Mouse (Mus musculus) T-cell, adult 2 months (primary cell): ENCODE data around the gene Poldip2.
A peak's percentile ranks its signal among the peaks of the same experiment; 100 is the strongest.

Experiments
- DNase-seq: peaks from one replicate; pipeline ENCODE4 v3.0.0; 2022; ENCODE audit warnings: low spot score

Gene Poldip2

DNA sequence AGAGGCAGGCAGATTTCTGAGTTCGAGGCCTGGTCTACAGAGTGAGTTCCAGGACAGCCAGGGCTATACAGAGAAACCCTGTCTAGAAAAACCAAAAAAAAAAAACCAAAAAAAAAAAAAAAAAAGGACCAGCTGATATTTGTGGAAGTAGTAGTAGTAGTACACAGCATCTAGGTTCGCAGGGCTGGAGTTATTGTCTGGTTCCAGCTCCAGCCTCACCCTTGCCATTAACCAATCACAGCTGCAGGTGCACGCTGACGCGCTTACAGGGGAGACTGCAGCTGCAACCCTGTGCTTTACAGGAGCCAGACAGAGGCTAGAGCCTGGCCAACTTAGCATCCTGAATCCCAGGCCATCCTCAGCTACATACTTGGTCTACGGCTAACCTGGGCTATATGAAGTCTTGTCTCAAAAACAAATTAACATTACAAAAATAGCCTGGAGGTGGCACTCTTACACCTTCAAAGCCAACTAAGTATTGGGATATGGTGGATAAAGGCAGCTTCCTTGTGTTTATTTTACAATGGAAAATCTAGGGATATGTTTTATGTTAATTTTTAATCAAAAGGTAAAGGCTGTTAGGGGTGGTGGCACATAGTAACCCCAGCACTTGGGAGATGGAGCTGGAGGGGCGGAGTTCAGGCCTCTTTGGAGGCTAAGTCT, 32.6 kb downstream of the Poldip2 start:
- no peak for DNase-seq

DNA sequence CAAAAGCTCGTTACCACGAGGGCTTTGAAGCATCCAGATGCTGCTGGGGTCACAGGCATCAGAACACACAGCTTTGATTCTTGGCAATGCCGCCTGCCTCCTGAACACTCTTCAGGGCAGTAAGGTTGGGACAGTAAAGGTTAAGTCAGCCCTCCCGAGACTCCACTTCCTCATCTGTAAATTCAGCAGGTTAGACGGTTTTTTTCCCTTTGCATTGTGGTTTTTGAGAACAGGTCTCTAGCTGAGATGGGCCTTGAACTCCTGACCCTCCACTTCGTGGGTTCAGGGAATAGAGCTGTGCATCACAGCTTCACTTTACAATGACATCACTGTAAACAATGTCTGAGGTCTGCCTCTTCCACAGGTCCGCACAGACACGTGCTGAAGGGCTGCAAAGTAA, 33.2 kb downstream of the Poldip2 start:
- DNase-seq = no peak

DNA sequence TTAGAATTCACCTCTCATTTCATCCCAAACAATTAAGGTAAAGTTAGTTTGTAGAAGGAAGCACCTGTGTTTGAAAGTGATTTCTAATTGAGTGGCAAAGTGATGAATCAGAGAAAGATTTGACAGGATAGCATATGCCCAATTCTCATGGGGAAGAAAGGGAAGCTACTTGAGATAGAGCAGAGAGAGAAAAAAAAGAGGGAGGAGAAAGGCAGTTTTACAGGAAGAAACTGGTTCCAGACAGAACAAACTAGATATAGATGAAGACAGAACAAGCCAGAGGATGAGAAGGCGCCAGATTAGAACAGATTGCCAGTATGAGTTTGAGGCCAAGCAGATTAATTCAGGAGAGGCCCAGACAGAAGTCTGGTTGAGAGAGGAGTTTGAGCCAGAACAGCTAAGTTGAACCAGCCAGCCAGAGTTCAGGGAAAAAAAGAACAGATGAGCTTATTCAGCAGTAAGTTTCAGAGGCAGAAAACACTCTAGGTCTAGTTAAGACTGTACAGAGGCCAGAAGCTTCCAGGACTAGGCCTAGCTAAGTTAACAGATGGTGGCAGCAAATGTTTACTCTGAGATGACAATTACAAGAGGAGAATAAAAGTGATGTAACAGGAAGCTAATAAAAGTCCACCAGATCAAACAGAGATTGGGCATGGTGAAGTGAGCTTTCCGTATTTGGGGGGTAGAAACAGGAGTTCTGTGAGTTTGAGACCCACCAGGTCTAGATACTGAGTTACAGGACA, 35.9 kb downstream of the Poldip2 start:
- DNase-seq = no peak

DNA sequence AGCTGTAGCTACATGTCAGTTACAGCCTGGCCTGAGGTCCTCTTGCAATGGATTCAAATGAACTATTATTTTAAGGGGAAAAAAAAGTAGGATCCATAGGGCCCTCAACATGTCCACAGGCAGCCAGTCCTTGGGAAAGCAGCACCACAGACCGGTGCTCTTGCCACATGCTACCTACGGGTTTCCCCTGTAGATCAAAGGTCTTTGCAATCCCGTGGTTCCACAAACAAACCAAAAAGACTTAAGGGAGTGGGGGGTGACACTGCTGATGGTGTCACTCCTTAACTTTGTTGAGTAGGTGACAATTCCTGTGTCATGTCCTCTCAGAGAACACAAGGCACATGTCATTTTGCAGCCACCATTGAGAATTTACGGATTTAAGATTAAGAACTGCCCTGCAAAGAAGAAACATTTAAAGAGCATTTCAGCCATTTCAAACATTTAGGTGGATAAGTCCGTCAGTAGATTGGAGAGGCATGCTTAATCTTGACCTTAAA, 37.5 kb downstream of the Poldip2 start:
- DNase-seq = peak; percentile 11

DNA sequence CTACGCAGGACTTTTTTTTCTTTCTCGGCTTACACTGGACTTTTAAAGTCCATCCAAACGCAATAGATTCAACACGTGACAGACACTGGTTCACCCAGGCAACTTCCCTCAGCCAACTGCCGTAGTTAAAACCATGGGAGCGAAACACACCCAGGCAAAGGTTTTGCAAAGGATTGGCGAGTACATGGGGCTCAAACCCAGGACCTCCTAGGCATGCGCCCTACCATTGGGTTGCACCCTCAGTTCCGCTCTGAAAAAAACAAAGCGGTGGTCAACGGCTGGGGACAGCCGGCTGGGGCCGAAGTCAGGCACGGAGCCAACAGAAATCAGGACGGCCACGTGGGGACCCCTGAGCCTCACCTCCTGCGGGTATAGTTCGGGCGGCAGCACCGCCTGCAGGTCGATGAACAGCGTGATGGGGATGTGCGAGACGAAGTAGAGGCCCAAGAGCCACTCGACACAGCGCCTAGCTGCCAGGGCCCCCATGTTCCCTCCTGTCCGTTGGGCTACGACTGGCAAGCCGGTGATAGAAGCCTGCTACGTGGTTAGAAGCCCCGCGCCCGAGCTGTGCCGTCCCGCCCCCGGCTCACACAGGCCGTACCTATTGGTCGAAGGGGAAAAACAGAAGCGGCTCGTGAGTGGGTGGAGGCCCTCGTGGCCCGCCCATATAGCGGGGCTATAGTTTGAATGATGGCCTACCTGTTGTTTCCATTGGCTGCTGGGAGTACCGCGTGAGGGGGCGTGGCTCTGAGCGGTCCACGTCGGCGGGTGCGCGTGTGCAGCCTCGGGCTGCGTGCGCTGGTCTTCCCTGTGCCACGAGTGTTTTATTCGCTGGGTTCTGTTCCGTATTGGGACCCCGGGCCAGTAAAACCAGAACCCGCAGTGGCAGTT, 38.4 kb downstream of the Poldip2 start, which contains the start of gene Tmem97:
Gene Tmem97 (minus strand): TSS at position 610 of the 891 bp plus-strand sequence.
- DNase-seq = peak; percentile 96

DNA sequence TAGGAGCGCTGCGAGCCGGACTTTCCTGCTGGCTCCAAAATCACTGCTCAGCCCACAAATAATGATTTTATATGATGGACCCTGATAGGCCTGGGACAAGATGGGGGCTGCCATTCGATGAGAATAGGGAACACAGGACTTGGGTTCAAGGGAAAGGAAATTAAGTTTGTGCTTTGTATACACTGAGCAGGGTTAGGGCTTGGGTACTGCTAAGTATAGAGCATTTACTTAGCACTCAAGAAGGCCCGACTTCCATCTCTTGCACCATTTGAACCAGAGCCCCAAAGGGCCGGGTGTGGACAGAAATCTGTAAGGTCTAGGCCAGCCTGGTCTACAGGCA, 39.0 kb downstream of the Poldip2 start:
- DNase-seq = no peak

DNA sequence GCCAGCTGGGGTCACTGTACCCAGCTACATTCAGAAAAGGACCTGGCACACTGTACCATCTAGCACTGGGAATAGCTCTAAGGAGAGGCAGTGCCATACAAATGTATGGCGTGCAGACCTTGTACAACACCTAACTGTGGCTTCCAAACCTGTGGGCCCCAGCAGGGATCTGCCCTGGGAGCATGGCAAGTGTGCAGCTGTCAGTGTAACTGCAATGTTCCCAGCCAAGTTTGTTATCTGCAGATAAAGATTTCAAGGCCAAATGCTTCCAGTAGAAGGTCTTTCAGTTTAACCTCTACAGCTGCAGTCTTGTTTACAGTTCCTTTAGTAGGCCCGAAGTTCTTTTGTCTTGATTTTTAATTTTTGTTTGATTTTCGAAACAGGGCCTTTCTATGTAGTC, 43.6 kb downstream of the Poldip2 start:
- DNase-seq = no peak

DNA sequence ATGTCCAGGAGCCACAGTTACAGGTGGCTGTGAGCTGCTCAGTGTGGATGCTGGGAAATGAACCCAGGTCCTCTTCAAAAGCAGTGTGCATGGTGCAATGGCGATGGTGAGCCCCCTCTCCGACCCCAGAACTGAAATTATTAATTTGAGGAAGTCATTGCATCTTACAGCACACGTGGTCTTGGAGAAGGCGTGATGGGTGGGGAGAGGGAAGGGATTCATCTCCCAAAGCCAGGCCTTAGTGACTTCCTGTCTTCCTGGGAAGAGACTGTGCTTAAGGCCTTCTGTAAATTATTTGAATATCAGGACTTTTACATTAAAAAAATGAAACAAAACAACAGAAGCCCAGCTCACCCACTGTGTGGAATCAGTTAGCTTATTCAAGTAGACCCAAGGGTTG, 44.1 kb downstream of the Poldip2 start:
- DNase-seq = no peak

DNA sequence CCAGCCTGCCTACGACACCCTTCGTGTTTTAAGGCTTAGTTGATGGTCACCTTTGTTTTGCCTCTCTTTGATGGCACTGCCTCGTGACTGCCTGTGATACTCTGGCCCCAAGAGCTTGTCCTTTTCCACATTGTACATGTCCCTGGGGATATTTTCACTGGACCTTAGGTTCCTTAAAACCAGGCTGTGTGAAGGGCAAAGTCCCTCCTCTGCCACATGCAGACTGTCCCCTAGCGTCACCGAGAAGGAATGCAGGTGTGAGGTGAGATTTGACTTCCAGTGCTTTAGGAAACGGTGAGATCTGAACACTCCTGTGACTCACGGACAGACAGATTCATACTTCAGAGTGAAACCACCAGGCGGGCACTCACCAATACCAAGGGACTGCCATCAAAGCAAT, 45.2 kb downstream of the Poldip2 start:
- DNase-seq = no peak

DNA sequence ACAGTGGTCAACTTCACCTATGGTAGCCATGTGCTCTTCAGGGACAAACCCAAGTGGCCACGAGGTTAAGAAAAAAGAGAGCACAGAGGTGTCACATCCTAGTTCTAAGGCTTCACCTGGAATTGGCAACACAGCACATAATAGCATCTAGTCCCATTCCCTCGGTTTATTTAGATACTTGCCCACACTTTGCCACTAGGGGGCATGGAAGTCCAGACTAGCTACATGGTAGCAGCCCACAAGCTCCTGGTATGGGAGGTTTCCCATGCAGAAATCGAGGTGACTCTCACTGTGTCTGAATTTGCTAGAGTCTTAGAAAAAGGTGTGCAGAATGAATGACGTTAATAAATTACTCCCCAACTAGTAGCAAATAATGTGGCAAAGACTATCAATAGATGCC, 48.5 kb downstream of the Poldip2 start:
- DNase-seq = peak; percentile 62

DNA sequence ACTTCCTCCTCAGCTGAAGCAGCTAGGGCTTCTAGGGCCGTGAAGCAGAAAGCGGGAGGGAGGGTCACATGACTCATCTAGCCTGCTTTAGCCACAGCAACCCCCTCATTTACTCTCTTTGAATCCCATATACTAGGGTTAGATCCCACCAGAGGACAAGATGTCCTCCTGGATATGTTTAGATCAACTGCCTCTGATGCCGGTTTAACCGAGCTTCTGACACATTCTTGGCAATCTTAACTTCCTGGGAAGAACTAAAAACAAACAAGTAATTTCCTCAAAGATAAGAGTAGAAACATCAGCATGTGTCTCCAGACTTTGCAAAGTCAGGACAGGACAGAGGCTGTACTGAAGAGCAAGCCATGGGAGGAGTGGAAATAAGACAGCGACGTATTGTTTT, 54.8 kb downstream of the Poldip2 start:
- DNase-seq = no peak

DNA sequence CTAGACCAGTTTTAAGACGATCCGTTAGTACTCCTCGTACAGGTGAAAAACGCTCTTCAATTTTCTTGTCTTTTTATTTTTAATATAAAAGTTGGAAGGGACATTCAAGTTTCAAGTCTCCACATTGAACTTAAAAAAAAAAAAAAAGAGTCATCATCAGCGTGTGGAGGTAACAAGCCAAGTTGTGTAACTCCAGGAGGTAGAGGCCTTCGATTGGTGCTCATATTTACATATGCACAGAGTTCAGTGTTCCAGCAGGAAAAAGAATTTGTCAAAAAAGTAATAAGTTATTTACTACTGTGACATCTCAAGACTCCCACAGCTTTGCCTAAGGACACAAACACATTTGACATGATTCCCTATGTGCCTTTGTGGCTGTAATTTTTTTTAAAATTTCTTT, 55.6 kb downstream of the Poldip2 start:
- DNase-seq = no peak

DNA sequence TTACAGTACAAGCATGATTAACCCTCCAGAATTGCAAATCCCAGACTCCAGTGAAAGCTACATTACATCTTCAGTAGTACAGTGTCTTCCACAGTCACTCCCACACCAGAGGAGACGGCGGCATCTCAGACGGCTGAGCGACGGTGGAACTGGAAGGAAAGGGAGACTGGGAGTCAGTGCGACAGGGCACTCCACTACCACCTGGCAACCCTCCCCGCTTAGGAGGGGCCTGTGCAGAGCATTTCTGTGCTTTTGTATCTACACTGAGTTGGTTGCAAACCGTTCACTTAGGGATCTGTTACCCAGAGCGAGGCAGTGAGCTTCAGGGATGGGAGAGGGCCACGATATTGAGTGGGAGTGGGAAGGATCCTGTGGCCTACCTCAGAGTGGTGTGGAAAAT, 56.8 kb downstream of the Poldip2 start:
- no peak for DNase-seq

DNA sequence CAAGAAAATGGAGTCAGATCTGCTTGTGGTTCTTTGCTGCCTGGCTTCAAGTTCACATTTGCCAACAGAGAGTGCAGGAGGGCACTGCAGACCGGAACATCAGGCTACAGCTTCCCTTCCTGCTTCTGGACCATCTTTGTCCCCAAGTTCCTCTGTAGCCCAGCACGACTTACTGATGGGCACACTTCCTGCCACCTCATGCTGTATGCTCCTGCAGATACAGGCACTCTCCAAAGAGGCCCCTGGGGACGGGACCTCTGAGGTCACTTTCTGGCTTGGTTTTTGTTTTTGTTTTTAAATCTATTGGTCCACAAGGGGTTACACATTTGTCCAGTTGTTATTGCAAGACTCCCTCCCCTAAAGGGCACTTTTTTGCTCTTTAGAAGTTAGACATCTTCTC, 57.8 kb downstream of the Poldip2 start:
- DNase-seq = no peak

DNA sequence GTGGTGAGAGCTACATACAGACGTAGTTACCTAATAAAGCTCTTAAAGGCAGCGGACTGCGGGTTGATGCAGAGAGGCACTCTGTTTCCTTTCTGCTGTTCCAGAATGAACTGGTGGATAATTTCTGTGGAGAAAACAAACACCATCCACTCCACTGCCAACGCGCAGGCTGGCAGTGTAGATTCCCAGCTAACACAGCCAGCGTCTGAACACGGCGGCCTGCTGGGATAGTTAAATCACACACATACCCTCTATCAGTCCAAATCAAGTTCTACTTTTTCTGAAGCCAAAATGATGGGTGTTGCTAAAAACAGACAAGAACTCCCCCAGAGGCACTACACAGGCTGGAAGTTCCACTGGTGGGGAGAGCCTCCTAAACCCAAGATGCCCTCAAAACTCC, 59.4 kb downstream of the Poldip2 start:
- DNase-seq = no peak

DNA sequence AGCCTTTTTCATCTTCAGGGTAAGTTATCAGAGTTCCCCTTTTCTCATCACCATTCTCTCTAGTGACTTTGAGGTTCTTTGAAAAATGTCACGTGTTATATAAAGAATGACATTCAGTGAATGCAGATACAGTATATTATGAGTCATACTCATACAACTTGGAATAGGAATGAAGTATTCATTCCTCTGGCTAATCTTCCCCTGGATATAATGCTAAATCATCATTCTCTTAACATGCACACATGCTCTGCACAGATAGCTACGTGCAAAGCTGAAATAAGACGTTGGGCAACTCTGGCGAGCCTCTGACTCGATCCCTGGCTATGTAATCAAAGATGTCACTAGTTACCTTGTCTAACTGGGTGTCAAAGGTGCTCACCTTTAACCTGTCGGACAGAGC, 59.9 kb downstream of the Poldip2 start:
- no peak for DNase-seq
